Mouse (Mus musculus) liver, embryonic 14.5 days (tissue): Measurements from ENCODE around the gene Phf10. TPM values are rescaled to one million over a fixed set of nuclear protein-coding genes. Genes with fewer than 3 reads are reported as not detected.
"Not testable (repeated sequence)": the region's sequence is repeated elsewhere in the genome, so short reads cannot be mapped to it uniquely, and the experiment has no call there.

Experiments used
- ATAC-seq: fragments of 200-750 bp; cut with Nextera tagmentation; 2 replicates; pipeline ENCODE4 v1.8.0; 2017; ENCODE audit warnings: moderate number of reproducible peaks, mild to moderate bottlenecking, moderate library complexity; ENCODE audit not compliant: insufficient read depth
- DNase-seq, 3 experiments: peaks; one replicate each; pipeline ENCODE4 v3.0.0-alpha.2; 2012 to 2013; ENCODE audit warnings: low read depth in 3 of 3, low spot score in 3 of 3
- H3K27ac ChIP-seq: fragments of 300-500 bp; sonication (generic); 2 replicates; pipeline ENCODE4 v1.5.1; 2014; ENCODE audit warnings: moderate library complexity, mild to moderate bottlenecking, control low read depth, inconsistent platforms
- H3K27me3 ChIP-seq: fragments of 300-500 bp; sonication (generic); 2 replicates; pipeline ENCODE4 v1.6.1; 2014; ENCODE audit warnings: mild to moderate bottlenecking, low read length, moderate library complexity; ENCODE audit not compliant: control insufficient read depth, insufficient read depth
- H3K36me3 ChIP-seq: fragments of 300-500 bp; sonication (generic); replicated peaks from 2 replicates; pipeline ENCODE4 v1.6.1; 2014; ENCODE audit warnings: low read depth; ENCODE audit not compliant: control insufficient read depth, insufficient read depth
- H3K4me1 ChIP-seq, 2 experiments: fragments of 200-500 bp in 1 of 2; fragments of 300-500 bp in 1 of 2; sonication (generic) in 1 of 2; replicated peaks; 2 replicates each; pipeline ENCODE4 v1.6.1; 2012 to 2014; ENCODE audit warnings: antibody characterized with exemption in 1 of 2, inconsistent platforms in 1 of 2, low read length in 1 of 2; ENCODE audit not compliant: control insufficient read depth in 2 of 2, insufficient read depth in 2 of 2
- H3K4me2 ChIP-seq: fragments of 300-500 bp; sonication (generic); 2 replicates; pipeline ENCODE4 v1.6.1; 2014; ENCODE audit warnings: low read depth, mild to moderate bottlenecking, control low read depth, moderate library complexity
- H3K4me3 ChIP-seq, 2 experiments: fragments of 200-500 bp in 1 of 2; fragments of 300-500 bp in 1 of 2; sonication (generic) in 1 of 2; 2 replicates each; pipeline ENCODE4 v1.5.1; 2012 to 2014; ENCODE audit warnings: low read depth in 2 of 2, low read length in 2 of 2, mild to moderate bottlenecking in 2 of 2, control low read depth in 1 of 2, inconsistent platforms in 1 of 2, moderate library complexity in 1 of 2; ENCODE audit not compliant: insufficient read depth in 1 of 2
- H3K9ac ChIP-seq: fragments of 300-500 bp; sonication (generic); replicated peaks from 2 replicates; pipeline ENCODE4 v1.6.1; 2014; ENCODE audit warnings: mild to moderate bottlenecking, control low read depth, moderate library complexity
- H3K9me3 ChIP-seq: fragments of 300-500 bp; sonication (generic); 2 replicates; pipeline ENCODE4 v1.6.1; 2016; ENCODE audit warnings: low read length, mixed read lengths; ENCODE audit not compliant: control insufficient read depth
- WGBS: fragments of 180-500 bp; shearing (Covaris S2); extraction: QIAGEN DNeasy Blood & Tissue Kit; methylation state at CpG from one replicate; pipeline ENCODE4 v1.1.7; 2014; ENCODE audit not compliant: insufficient replicate concordance; 5-methylcytosine and 5-hydroxymethylcytosine counted together
- polyA plus RNA-seq, 2 experiments: library from polyadenylated mRNA; depleted of rRNA in 1 of 2; stranded (reverse) in 1 of 2; unstranded in 1 of 2; fragments of >200 nt; fragmentation: Nextera tagmentation in 1 of 2; extraction: Ambion mirVana in 1 of 2; gene quantifications; 2 replicates each; pipeline versions ENCODE4 v1.2.1 to v1.2.3; 2012 to 2014

Gene Phf10
- polyA plus RNA-seq, 2 experiments: 82.6 to 111 TPM

DNA sequence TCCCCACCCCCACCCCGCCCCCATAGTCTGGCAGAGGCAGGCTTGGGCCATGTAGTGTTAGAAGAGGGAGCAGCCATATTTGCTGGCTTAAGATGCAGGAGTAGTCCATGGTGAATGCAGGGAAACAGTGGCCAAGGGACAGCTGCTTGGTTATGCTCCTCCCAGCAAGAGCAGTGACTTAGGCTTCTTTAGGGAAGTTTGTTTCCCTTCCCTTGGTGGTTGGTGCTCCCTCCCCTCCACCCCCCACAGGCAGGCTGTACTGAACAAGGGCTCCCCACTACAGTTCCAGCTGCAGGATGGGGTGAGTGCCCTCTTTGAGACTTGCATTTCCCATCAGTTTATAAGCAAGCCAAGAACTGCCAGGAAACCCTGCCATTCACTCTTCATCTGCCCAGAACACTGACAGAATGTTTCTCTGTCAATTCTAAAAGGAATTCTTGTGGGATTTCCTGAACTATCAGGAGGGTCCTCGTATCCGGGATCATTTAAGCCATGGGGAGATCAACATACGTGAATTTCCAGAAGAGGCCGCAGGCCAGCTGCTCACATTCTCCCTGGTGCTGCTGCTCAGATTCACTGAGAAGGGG is 29.1 kb upstream of the Phf10 start:
- H3K36me3 ChIP-seq, H3K4me1 ChIP-seq, H3K4me2 ChIP-seq, H3K9me3 ChIP-seq, DNase-seq, H3K27me3 ChIP-seq, ATAC-seq, H3K27ac ChIP-seq, H3K9ac ChIP-seq, H3K4me3 ChIP-seq: not testable (repeated sequence)
- WGBS: 90% methylated on average over 4 of the region's 5 CpGs

DNA sequence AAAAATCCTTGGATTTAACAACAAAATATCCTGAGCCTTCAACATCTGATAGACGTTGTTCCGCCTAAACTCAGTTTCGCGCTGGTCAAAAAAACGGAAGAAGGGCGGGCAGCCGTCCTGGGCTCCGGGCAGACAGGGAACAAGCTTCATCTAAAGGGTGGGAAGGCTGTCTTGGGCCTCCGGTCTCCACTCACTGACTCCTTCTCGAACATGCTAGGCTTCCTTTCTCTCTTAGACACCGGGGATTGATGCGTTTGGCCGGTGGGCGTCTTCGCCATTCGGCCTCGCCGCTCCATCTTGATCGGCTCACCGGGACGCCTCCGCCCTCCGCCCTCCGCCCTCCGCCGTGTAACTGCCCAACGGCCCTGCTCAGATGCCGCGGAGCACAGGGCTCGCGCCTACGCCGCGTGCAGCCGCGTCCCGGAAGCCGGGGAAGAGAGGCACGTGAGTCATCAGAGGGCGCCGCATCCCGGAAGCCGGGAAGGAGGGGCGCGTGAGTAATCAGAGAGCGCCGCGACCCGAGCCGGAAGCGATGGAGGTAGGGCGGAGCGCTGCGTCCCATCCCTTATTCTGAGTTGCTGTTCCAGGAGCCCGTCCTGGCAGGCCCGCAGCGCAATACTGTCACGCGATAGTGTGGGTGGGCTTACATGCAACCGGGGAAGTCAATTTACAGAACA is 17.4 kb upstream of the Phf10 start, which contains the start of the genes 9030025P20Rik and Gm3417:
Gene 9030025P20Rik (plus strand): TSS at position 107 of the 677 bp plus-strand sequence.
Gene Gm3417 (minus strand): TSS at position 429 of the 677 bp plus-strand sequence.
- 0 out of 4 replicates have a peak within 1 kb of the TSS, but pooled peaks of 1 of the 2 experiments have one; percentile 21 for H3K4me3 ChIP-seq
- not testable (repeated sequence) for H3K9me3 ChIP-seq, H3K9ac ChIP-seq, H3K27ac ChIP-seq, H3K4me1 ChIP-seq, H3K36me3 ChIP-seq, H3K27me3 ChIP-seq, DNase-seq
- peak within 1 kb of the TSS; percentile 41; the same call in 1 of the 2 replicates for H3K4me2 ChIP-seq
- no CpG with 5 or more reads among the region's 60 CpGs for WGBS
- ATAC-seq: peak; percentile 96

DNA sequence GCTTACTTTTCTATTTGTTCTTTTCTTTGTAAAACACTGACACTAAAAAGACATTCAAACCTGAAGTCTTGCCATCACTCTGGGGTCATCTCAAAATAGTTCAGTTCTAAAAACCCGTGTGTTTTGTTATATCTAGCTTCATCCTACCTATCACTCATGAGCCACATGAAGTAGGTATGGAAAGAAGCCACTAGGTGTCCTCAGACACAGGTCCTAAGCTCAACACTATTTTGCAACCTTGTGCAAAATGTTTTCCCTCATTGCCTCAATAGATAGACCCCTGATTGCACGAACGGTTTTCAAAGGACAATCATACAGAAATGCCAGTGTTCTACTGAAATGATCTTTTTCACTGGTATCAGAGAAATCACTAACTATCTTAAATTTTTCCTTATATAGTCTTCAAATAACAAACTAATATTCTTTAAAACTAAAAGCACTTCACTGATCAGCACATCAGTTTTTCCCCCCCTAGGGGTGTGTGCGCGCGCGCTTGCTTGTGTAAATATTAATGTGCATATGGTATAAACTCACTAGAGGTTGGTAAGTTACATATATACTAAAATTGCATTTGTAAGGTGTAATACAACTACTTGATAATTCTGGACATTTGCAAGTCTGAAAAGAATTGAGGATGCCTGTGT is 16.8 kb upstream of the Phf10 start:
- not testable (repeated sequence) for H3K27ac ChIP-seq, H3K36me3 ChIP-seq, DNase-seq, H3K9me3 ChIP-seq, H3K9ac ChIP-seq, H3K27me3 ChIP-seq, H3K4me1 ChIP-seq
- ATAC-seq: peak; percentile 25; the same call in 1 of the 2 replicates
- Histone ChIP-seq H3K4me3 (0 out of 4 replicates have a peak overlapping the region, but pooled peaks of 1 of the 2 experiments have one; percentile 21), H3K4me2 (peak overlapping the region; percentile 41; the same call in 1 of the 2 replicates)
- WGBS: 0% methylated on average over 4 of the region's 7 CpGs

DNA sequence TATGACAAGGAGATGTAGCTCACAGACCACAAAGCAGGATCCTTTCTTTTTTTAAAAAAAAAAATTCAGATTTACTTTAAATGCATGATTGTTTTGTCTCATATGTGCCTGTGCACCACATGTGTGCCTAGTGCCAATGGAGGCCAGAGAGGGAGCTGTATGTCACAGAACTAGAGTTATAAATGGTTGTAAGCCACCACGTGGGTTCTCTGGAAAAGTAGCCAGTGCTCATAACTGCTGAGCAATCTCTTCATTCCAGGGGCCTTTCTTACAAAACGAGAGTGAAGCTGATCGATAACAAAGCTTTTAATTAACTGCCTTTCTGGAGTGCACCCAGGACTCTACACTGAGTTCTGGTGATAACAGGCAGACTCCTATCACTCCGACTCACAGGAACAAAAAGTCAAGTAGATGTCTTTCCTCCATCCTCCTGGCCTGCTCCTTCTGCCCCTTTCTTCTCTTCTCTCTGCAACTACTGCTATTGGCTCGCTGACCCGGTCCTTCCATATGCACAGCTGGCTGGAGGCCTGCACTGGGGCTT is 7.4 kb upstream of the Phf10 start:
- not testable (repeated sequence) for H3K9ac ChIP-seq, H3K4me2 ChIP-seq, H3K27ac ChIP-seq, H3K4me3 ChIP-seq, DNase-seq, H3K9me3 ChIP-seq, H3K36me3 ChIP-seq, H3K27me3 ChIP-seq, H3K4me1 ChIP-seq
- ATAC-seq: peak; percentile 83
- WGBS: no CpG with 5 or more reads among the region's 6 CpGs

DNA sequence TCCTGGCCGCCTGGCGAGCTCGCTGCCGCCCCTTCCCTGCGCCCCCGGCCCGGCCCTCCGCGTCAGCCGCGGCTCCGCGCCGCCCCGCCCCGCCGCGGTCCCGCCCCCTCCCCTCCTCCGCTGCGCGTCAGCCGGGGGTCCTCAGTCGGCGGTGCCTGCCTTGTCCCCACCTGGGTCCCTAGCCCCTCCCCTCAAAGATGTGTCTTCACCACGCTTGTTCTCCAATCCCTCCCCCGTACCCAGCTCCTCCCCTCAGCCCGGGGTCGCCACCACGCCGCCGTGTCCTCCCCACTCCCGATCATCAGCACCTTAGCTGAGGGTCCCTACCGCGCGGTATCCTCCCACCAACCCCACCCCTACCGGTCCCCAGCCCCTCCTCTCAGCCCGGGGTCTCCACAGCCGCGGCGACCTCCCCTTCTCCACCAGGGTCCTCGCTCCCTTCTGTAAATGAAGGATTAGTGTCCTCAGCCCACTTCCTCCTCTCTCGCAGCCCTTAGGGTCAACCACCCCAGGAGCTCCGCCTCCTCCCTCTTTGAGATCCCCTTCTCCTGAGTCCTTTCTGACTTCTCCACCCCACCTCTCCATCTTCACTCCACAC is 583 bp upstream of the Phf10 start:
- peak; percentile 64 for ATAC-seq
- no CpG with 5 or more reads among the region's 44 CpGs for WGBS
- not testable (repeated sequence) for H3K4me2 ChIP-seq, H3K4me3 ChIP-seq, H3K9me3 ChIP-seq, H3K27ac ChIP-seq, DNase-seq, H3K27me3 ChIP-seq, H3K9ac ChIP-seq
- Histone ChIP-seq H3K4me1 (peaks cover 10 to 11% of the 10 kb centered on the region in 2 experiments), H3K36me3 (peaks cover 17% of the 10 kb centered on the region)
